Mouse (Mus musculus): ENCODE measurements around the gene Ndufa4.

- TF ChIP-seq GATA1 (IDR thresholded peaks at IDR 0.05; ENCODE audit: borderline replicate concordance, low read length), result no peak
- no peak for TF ChIP-seq FLI1 (IDR thresholded peaks at IDR 0.05; ENCODE audit: low read length)
These were observed 33.6 kb upstream of the Ndufa4 start for GRCm38 (mm10) chr6:11940895-11941294.
